ENCODE assay signal across 8 mouse cellular contexts in the genomic region with DNA sequence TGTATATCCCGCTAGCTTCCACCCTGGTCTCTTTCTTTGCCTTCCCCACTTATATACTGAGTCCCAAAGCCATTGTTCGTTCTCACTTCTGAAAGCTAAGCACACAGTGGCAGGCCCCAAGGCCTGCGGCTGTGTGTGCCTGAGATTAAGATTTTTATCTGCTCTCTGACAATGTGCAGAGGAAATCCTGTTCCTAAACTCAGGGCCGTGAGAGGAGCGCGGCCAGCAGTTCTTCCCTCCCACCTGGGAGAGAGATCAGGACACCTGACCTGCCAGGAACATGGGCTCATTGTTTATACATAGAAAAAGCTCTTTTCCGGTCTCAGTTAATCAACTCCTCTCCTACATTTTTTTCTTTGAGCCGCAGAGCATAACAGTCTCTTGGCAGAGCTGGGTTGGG. TPM values are rescaled to one million over a fixed set of nuclear protein-coding genes. Genes with fewer than 3 reads are reported as not detected.
DNase-seq lines count a peak whose midpoint lies in the region; ATAC-seq and TF ChIP-seq lines count a peak whose summit lies in the region.

No protein-coding gene starts in this region.

- DNase-seq in gastrocnemius, adult 2 months = no peak
- no peak for DNase-seq in gastrocnemius, postnatal 36 days
- DNase-seq in kidney, postnatal 36 days = peak; percentile 52 to 75
- no peak for DNase-seq in hindbrain, embryonic 10.5 days (ENCODE audit: low spot score)
- DNase-seq in left cerebral cortex, adult 9 months (ENCODE audit: low spot score in 2 of 2) = no peak
- DNase-seq in layer of hippocampus, adult 9-10 months (ENCODE audit: low spot score) = no peak

- H3K9ac ChIP-seq in heart, embryonic 11.5 days (ENCODE audit: low read depth, low read length) = no peak overlapping the region
- no peak overlapping the region for H3K9ac ChIP-seq in stomach, embryonic 15.5 days

- WGBS in heart, embryonic 11.5 days (ENCODE audit: insufficient replicate concordance) = 27% methylated on average over 8 of the region's 8 CpGs
- WGBS in stomach, embryonic 15.5 days = 18% methylated on average over 8 of the region's 8 CpGs
- 64% methylated on average over 8 of the region's 8 CpGs for WGBS in hindbrain, embryonic 10.5 days

- H3K36me3 ChIP-seq in heart, embryonic 11.5 days (ENCODE audit: control insufficient read depth, insufficient read depth, low read length) = no peaks in the 10 kb centered on the region
- H3K36me3 ChIP-seq in stomach, embryonic 15.5 days = no peaks in the 10 kb centered on the region
- H3K36me3 ChIP-seq in hindbrain, embryonic 10.5 days = no peaks in the 10 kb centered on the region

- no peak overlapping the region for H3K4me2 ChIP-seq in heart, embryonic 11.5 days
- H3K4me2 ChIP-seq in stomach, embryonic 15.5 days = no peak overlapping the region

- intact Hi-C loops in gastrocnemius, adult 2 months (cut with DNase I) = loop anchor here (5.0 kb wide), 1 partner anchor 36 kb away; a partner anchor contains a TSS
- intact Hi-C loops in gastrocnemius, postnatal 36 days (cut with DNase I) = no loop called here

- H3K9me3 ChIP-seq in heart, embryonic 11.5 days (replicated peaks; ENCODE audit: control insufficient read depth, low read length) = no peaks in the 10 kb centered on the region
- no peaks in the 10 kb centered on the region for H3K9me3 ChIP-seq in stomach, embryonic 15.5 days
- no peaks in the 10 kb centered on the region for H3K9me3 ChIP-seq in hindbrain, embryonic 10.5 days

- H3K4me1 ChIP-seq in heart, embryonic 11.5 days (ENCODE audit: control insufficient read depth, insufficient read depth, low read length) = peaks cover 26% of the 10 kb centered on the region
- H3K4me1 ChIP-seq in stomach, embryonic 15.5 days = 0 out of 2 replicates have a peak, but pooled peaks cover 5% of the 10 kb centered on the region
- peaks cover 24% of the 10 kb centered on the region for H3K4me1 ChIP-seq in hindbrain, embryonic 10.5 days (replicated peaks)

- peak overlapping the region; percentile 51 for H3K4me3 ChIP-seq in gastrocnemius, adult 2 months
- H3K4me3 ChIP-seq in heart, embryonic 11.5 days (ENCODE audit: low read depth, low read length) = no peak overlapping the region
- H3K4me3 ChIP-seq in stomach, embryonic 15.5 days (replicated peaks) = no peak overlapping the region
- no peak overlapping the region for H3K4me3 ChIP-seq in hindbrain, embryonic 10.5 days

- no peak for TF ChIP-seq CTCF in gastrocnemius, adult 2 months (IDR thresholded peaks at IDR 0.05)

- H3K27me3 ChIP-seq in heart, embryonic 11.5 days (ENCODE audit: control insufficient read depth, insufficient read depth, low read length) = 0 out of 2 replicates have a peak, but pooled peaks cover 2% of the 10 kb centered on the region
- H3K27me3 ChIP-seq in stomach, embryonic 15.5 days (replicated peaks) = no peaks in the 10 kb centered on the region
- H3K27me3 ChIP-seq in hindbrain, embryonic 10.5 days (ENCODE audit: insufficient read depth, poor library complexity, severe bottlenecking) = 0 out of 2 replicates have a peak, but pooled peaks cover 2% of the 10 kb centered on the region

- peak overlapping the region; percentile 87 for H3K27ac ChIP-seq in gastrocnemius, adult 2 months
- peak overlapping the region; percentile 64 for H3K27ac ChIP-seq in heart, embryonic 11.5 days (ENCODE audit: low read depth, low read length)
- H3K27ac ChIP-seq in stomach, embryonic 15.5 days = 0 out of 2 replicates have a peak overlapping the region, but pooled peaks have one; percentile 27
- H3K27ac ChIP-seq in hindbrain, embryonic 10.5 days = no peak overlapping the region

- no peak for ATAC-seq in heart, embryonic 11.5 days (replicated peaks; ENCODE audit: insufficient number of reproducible peaks, low FRiP score, low TSS enrichment)
- ATAC-seq in stomach, embryonic 15.5 days (ENCODE audit: insufficient read depth, low FRiP score, low read depth) = no peak; the same call in 1 of the 2 replicates

RNA-seq across cellular contexts. Expression of a gene that starts 36.5 kb away (rescaled TPM):
- total RNA-seq in gastrocnemius, adult 2 months (2021) = 1 to 10 TPM; 7.9 to 8.5 TPM
- total RNA-seq in gastrocnemius, postnatal 36 days (2021) = 1 to 10 TPM; 6.8 to 9.1 TPM
- 17.1 and 18.7 TPM in 2 replicates for polyA plus RNA-seq in heart, embryonic 11.5 days (2014; fragmentation: Nextera tagmentation; extraction: Ambion mirVana)
- 13.4 and 13.9 TPM in 2 replicates for polyA plus RNA-seq in stomach, embryonic 15.5 days (2015; fragmentation: Nextera tagmentation; extraction: Ambion mirVana)
- polyA plus RNA-seq in hindbrain, embryonic 10.5 days (2016; fragmentation: Nextera tagmentation; extraction: Ambion mirVana) = 23.1 and 26.2 TPM in 2 replicates

Comparison
In these comparisons a context has a peak if more than half of its experiments do, and no peak if none do; other contexts are left out.
1. DNase-seq: peak in kidney, postnatal 36 days (2 of 2); none in gastrocnemius, adult 2 months (single experiment), gastrocnemius, postnatal 36 days (0 of 2), hindbrain, embryonic 10.5 days (single experiment), left cerebral cortex, adult 9 months (0 of 2) and layer of hippocampus, adult 9-10 months (single experiment).